Mouse (Mus musculus) midbrain, embryonic 10.5 days (tissue): Measurements from ENCODE around the gene Nbas. TPM values are rescaled to one million over a fixed set of nuclear protein-coding genes. Genes with fewer than 3 reads are reported as not detected.

ENCODE experiments used
- DNase-seq: peaks from one replicate; pipeline ENCODE4 v3.0.0-alpha.2; 2017; ENCODE audit warnings: low spot score
- H3K27ac ChIP-seq: fragments of 300-500 bp; sonication (generic); replicated peaks from 2 replicates; pipeline ENCODE4 v1.5.1; 2016; ENCODE audit warnings: mild to moderate bottlenecking
- H3K27me3 ChIP-seq: fragments of 300-500 bp; sonication (generic); 2 replicates; pipeline ENCODE4 v1.6.1; 2016; ENCODE audit warnings: low read depth, mild to moderate bottlenecking; ENCODE audit not compliant: poor library complexity, severe bottlenecking
- H3K36me3 ChIP-seq: fragments of 300-500 bp; sonication (generic); 2 replicates; pipeline ENCODE4 v1.6.1; 2016; ENCODE audit warnings: mild to moderate bottlenecking, moderate library complexity
- H3K4me1 ChIP-seq: fragments of 300-500 bp; sonication (generic); 2 replicates; pipeline ENCODE4 v1.6.1; 2016
- H3K4me3 ChIP-seq: fragments of 300-500 bp; sonication (generic); 2 replicates; pipeline ENCODE4 v1.5.1; 2016; ENCODE audit warnings: mild to moderate bottlenecking, moderate library complexity
- H3K9me3 ChIP-seq: fragments of 300-500 bp; sonication (generic); replicated peaks from 2 replicates; pipeline ENCODE4 v1.6.1; 2016; ENCODE audit warnings: mild to moderate bottlenecking
- WGBS: fragments of 180-500 bp; shearing (Covaris S2); methylation state at CpG from one replicate; pipeline ENCODE4 v1.1.7; 2016; 5-methylcytosine and 5-hydroxymethylcytosine counted together
- polyA plus RNA-seq: library from polyadenylated mRNA; unstranded; fragments of >200 nt; fragmentation: Nextera tagmentation; extraction: Ambion mirVana; gene quantifications from 2 replicates; pipeline ENCODE4 v1.2.1, GENCODE M21; 2016

Gene Nbas
- polyA plus RNA-seq, 1 experiment from 2014 or later = 13.3 TPM

DNA sequence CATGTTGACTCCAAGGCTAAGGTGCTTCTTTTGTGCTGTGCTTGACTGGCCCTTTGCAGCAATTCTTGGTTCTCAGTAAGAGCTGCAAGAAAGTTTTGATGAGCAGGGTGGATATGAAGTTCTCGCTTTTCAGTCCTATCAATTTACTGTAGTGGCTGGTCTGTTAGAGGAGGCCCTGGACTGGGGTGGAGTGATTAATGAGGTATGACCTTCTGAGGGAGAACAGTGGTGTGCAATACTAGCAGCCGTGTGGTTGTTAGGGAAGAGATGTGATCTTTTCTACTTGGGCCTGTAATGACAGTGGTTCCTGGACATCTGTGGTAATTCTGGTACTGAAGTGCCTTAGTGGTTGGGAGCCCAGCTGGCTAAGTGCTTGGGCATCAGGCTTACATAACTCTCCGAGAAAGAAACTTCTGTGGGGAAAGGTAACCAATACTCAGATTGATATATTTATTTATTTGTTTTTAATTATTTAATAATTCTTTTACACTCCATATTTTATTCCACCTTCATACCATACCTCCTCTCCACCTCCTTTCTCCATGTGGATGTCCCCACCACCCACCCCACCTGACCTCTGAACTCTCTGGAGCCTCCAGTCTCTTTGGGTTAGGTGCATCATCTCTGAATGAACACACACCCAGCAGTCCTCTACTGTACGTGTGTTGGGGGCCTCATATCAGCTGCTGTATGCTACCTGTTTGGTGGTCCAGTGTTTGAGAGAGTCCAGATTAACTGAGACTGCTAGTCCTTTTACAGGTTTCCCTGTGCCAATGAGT lies 175.9 kb downstream of the Nbas start:
- Histone ChIP-seq H3K27ac (no peak overlapping the region), H3K4me3 (no peak overlapping the region), H3K4me1 (no peaks in the 10 kb centered on the region), H3K36me3 (no peaks in the 10 kb centered on the region), H3K9me3 (no peaks in the 10 kb centered on the region), H3K27me3 (no peaks in the 10 kb centered on the region)
- DNase-seq = no peak
- 93% methylated on average over 4 of the region's 4 CpGs for WGBS

DNA sequence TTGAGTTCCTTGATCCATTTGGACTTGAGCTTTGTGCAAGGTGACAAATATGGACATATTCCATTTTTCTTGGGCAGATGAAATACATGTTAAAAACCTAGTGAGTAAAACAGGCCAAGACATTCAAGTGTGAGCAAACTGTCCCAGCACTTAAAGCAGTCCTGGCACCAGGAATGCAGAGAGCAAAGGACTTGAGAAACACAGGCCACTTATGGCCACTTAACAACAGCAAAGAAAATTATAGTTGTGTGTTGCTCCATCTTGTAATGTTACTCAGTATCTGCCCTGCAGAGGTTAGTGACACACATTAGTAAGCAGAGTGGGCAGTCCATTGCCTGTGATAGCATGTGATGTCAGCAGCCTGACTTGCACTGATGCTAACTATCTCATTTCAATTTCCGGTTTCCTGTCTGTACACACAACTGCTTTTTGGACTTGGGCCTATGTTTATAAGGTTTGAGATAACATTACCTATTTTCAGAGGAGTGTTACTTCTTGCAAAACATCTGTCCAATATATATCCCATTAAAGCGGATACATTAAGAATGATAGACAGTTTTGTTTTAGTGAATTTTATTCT lies 176.6 kb downstream of the Nbas start:
- Histone ChIP-seq H3K27me3 (no peaks in the 10 kb centered on the region), H3K9me3 (no peaks in the 10 kb centered on the region), H3K36me3 (no peaks in the 10 kb centered on the region), H3K27ac (no peak overlapping the region), H3K4me1 (no peaks in the 10 kb centered on the region), H3K4me3 (no peak overlapping the region)
- no peak for DNase-seq
- 95% methylated on average over 2 of the region's 2 CpGs for WGBS

DNA sequence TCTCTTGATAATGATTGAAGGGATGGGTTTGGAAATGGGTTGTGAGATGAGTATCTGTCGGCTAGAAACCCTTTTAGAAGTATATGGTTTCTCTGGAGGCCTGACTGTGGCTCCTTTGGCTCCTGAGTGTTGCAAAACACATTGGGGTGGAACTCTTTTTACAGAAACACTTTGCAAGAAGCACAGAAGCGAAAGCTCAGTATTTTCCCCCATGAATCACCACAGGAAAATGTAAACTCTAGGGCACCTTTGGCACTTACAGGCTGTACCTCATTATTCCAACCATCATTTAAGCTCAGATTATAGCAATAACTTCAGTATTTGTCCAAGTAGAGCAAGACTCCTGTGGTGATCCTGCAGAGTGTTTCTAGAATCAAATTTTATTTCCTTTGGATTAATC lies 180.0 kb downstream of the Nbas start:
- Histone ChIP-seq H3K27ac (no peak overlapping the region), H3K4me3 (no peak overlapping the region), H3K36me3 (no peaks in the 10 kb centered on the region), H3K4me1 (no peaks in the 10 kb centered on the region), H3K27me3 (no peaks in the 10 kb centered on the region), H3K9me3 (no peaks in the 10 kb centered on the region)
- 82% methylated on average over 2 of the region's 2 CpGs for WGBS
- DNase-seq = no peak

GRCm38 (mm10) chr12:13452050-13452449 lies 183.1 kb downstream of the Nbas start:
- Histone ChIP-seq H3K36me3 (peaks cover 3% of the 10 kb centered on the region; the same call in 1 of the 2 replicates), H3K4me3 (no peak overlapping the region), H3K27ac (no peak overlapping the region), H3K27me3 (no peaks in the 10 kb centered on the region), H3K9me3 (no peaks in the 10 kb centered on the region), H3K4me1 (no peaks in the 10 kb centered on the region)
- DNase-seq = no peak
- WGBS = 89% methylated on average over 2 of the region's 2 CpGs

- 90% methylated on average over 6 of the region's 6 CpGs for WGBS
- no peak for DNase-seq
- peaks cover 3% of the 10 kb centered on the region; the same call in 1 of the 2 replicates for H3K36me3 ChIP-seq
- no peak overlapping the region for H3K27ac ChIP-seq
- H3K4me3 ChIP-seq = no peak overlapping the region
- peaks cover 13% of the 10 kb centered on the region for H3K4me1 ChIP-seq
- no peaks in the 10 kb centered on the region for H3K9me3 ChIP-seq
- no peaks in the 10 kb centered on the region for H3K27me3 ChIP-seq
These were observed 191.4 kb downstream of the Nbas start for GRCm38 (mm10) chr12:13460223-13460853.

- H3K27me3 ChIP-seq = no peaks in the 10 kb centered on the region
These were observed 192.7 kb downstream of the Nbas start for GRCm38 (mm10) chr12:13461558-13462153.

GRCm38 (mm10) chr12:13462397-13462796 lies 193.5 kb downstream of the Nbas start:
- H3K9me3 ChIP-seq = no peaks in the 10 kb centered on the region
- H3K27ac ChIP-seq = no peak overlapping the region
- no peak for DNase-seq
- WGBS = 91% methylated on average over 6 of the region's 6 CpGs
- H3K27me3 ChIP-seq = no peaks in the 10 kb centered on the region
- H3K4me1 ChIP-seq = peaks cover 13% of the 10 kb centered on the region
- H3K36me3 ChIP-seq = no peaks in the 10 kb centered on the region
- no peak overlapping the region for H3K4me3 ChIP-seq

More at GRCm38 (mm10) chr12:13461558-13462153, 192.7 kb downstream of the Nbas start:
- Histone ChIP-seq H3K27ac (no peak overlapping the region), H3K4me1 (peaks cover 13% of the 10 kb centered on the region), H3K9me3 (no peaks in the 10 kb centered on the region), H3K36me3 (no peaks in the 10 kb centered on the region), H3K4me3 (no peak overlapping the region)
- no peak for DNase-seq
- 79% methylated on average over 9 of the region's 9 CpGs for WGBS

DNA sequence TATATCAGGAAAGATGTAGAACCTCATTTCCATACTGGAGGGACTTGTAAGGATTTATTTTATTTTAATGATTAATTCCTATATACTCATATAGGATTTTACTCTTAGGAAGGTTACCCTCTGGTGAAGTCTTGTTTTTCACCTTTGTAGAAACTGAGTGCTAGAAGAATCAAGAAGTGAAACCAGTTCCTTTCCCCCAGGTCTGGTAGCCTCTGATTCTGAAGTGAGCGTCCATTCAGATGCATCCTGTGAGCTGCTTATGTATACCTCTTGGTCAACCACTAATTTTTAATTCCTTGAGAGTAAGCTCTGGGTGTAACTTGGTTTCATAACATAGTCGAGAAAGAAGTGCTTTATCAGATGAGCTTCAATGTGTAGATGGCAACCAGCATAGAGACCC lies 196.6 kb downstream of the Nbas start:
- 93% methylated on average over 2 of the region's 2 CpGs for WGBS
- H3K9me3 ChIP-seq = no peaks in the 10 kb centered on the region

GRCm38 (mm10) chr12:13474881-13475280 lies 205.9 kb downstream of the Nbas start:
- H3K36me3 ChIP-seq = peaks cover 3% of the 10 kb centered on the region; the same call in 1 of the 2 replicates
- WGBS = 90% methylated on average over 2 of the region's 2 CpGs
- no peak overlapping the region for H3K27ac ChIP-seq
- no peak for DNase-seq
- H3K27me3 ChIP-seq = no peaks in the 10 kb centered on the region
- no peak overlapping the region for H3K4me3 ChIP-seq
- H3K9me3 ChIP-seq = no peaks in the 10 kb centered on the region
- no peaks in the 10 kb centered on the region for H3K4me1 ChIP-seq

More for the DNA sequence above, 196.6 kb downstream of the Nbas start:
- Histone ChIP-seq H3K27me3 (no peaks in the 10 kb centered on the region), H3K4me1 (peaks cover 13% of the 10 kb centered on the region), H3K27ac (no peak overlapping the region), H3K4me3 (no peak overlapping the region), H3K36me3 (peaks cover 3% of the 10 kb centered on the region; the same call in 1 of the 2 replicates)
- DNase-seq = no peak

DNA sequence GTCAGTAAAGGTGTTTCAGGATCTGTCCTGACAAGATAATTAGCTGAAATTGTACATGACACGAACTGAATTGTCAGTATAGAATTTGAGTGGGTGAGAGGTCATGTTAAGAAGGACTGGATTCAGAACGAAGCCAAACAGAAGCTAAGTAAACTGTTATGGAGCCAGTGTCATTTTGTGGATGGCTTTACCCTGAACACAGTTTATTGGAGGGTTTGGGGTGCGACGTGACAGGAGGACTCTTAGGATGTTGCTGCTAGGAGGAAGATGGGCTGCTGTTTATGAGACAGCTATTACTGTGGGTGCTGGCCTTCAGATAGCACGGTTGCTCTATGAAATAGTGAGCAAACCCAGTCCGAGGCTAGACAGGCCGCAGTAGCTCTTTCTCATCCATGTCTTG lies 210.2 kb downstream of the Nbas start:
- Histone ChIP-seq H3K27me3 (no peaks in the 10 kb centered on the region), H3K4me1 (no peaks in the 10 kb centered on the region), H3K36me3 (no peaks in the 10 kb centered on the region), H3K4me3 (no peak overlapping the region), H3K27ac (no peak overlapping the region), H3K9me3 (no peaks in the 10 kb centered on the region)
- WGBS = 92% methylated on average over 7 of the region's 7 CpGs
- no peak for DNase-seq

DNA sequence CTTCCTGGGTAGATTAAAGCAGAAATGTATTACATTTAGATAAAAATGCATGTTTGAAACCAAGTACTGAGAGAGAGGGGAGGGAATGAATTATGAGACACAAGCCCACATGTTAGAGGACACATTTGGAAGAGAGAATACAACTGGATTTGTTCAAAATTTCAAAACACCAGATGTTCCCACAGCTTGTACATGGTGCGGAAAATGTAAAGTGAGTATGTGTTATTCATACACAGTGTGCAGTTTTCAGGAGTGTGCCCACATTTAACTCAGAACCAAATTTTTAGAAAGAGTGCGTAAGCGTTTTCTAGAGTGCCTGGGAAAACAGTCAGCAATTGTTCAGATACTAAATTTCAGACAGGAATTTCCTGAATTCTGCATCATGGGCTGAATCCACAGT lies 217.3 kb downstream of the Nbas start:
- no peaks in the 10 kb centered on the region for H3K4me1 ChIP-seq
- no peaks in the 10 kb centered on the region for H3K27me3 ChIP-seq
- H3K9me3 ChIP-seq = no peaks in the 10 kb centered on the region
- WGBS = 94% methylated on average over 3 of the region's 3 CpGs
- no peak for DNase-seq
- H3K36me3 ChIP-seq = no peaks in the 10 kb centered on the region
- H3K4me3 ChIP-seq = no peak overlapping the region
- H3K27ac ChIP-seq = no peak overlapping the region

- WGBS = 92% methylated on average over 6 of the region's 6 CpGs
- Histone ChIP-seq H3K27me3 (no peaks in the 10 kb centered on the region), H3K27ac (no peak overlapping the region), H3K4me1 (peaks cover 9% of the 10 kb centered on the region), H3K9me3 (no peaks in the 10 kb centered on the region), H3K4me3 (no peak overlapping the region), H3K36me3 (no peaks in the 10 kb centered on the region)
- no peak for DNase-seq
These were observed 228.3 kb downstream of the Nbas start for GRCm38 (mm10) chr12:13497211-13497610.
